Mouse (Mus musculus) c-Kit-positive CD71-negative TER-119-negative erythroid progenitor cells, embryonic 14.5 days (primary cell): Measurements from ENCODE around the gene Olfr376.

Experiments used
- DNase-seq: peaks from one replicate; pipeline ENCODE4 v3.0.0-alpha.2; 2013; ENCODE audit warnings: low read depth

Olfr376 gene

DNA sequence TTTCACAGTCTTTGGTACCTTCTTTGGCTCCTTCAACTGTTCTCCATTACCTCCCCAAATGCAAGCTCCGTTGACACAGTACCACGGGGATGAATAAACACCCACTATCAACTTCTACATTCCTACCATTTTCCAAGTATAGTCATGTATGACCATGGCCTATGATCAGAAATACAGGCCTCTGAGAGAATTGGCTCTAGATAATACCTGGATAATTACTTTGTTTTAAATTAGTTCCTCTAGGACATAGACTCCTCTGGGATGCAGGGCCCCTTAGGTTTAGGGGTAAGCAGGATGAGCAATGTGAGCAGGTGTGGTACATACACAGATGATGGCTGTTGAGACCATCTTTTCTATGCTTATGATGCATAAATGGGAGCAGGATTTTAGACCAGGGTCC is at the start of gene Olfr376:
Olfr376 (plus strand) TSS at position 301 of the 400 bp plus-strand sequence.
- DNase-seq: no peak

DNA sequence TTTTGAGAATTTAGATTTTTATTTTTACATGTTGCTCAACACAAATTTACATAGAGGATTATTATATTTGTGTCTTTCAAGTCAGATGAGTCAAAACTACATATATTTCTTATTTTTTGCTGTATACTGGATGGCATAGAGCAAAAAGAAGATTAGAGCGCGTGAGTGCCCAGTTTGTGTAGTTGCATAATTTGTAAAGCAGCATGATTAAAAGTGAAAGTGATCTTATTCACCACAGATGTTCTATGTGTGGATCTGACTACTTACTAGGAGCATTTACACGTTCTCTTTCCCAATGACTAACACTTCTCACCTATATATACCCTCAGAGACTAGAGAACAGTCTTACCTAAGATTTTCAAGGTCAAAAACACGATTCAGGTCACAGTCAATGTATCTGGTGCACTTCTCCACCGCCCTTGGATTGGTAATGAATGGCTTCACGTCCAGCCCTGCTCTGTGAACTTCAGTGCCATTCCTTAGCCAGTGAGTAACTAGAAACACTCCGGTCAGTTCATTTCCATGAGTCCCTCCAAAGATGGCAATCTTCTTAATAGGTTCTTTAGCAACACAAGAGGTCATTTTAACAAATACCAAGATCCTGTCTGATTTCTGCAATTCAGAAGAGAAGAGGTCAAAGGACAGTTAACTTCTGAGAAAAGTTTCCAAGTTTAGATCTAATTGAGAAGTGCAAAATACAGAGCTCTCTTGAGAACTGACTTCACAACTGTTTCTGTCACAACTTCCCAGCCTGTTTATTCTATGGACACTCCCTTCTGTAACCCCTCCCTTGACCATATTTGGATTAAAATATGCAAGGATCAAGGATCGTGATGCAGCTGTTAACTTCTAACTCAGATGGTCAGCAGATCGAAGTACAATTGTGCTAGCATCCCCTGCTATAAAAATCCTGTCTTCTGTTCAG is 46.9 kb upstream of the Olfr376 start:
- no peak for DNase-seq

DNA sequence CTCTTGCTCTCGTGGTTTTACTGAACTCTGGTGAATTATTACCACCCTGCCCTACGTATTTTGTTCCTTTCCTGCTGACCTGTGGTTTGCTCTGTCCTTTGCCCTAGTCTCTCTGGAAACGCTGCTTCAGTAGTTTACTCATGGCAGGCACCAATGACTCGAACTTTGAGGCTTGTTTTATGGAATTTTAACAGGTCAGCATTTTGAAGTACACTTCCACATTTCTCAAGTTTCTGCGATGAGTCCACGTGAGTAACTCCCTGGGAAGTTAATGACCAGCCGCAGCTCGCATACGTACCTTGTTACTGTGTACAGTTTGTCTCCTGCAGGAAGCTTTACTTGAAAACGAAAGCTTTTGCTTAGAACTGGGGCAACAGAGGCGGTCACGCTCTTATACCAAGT is 44.6 kb upstream of the Olfr376 start:
- DNase-seq: no peak

DNA sequence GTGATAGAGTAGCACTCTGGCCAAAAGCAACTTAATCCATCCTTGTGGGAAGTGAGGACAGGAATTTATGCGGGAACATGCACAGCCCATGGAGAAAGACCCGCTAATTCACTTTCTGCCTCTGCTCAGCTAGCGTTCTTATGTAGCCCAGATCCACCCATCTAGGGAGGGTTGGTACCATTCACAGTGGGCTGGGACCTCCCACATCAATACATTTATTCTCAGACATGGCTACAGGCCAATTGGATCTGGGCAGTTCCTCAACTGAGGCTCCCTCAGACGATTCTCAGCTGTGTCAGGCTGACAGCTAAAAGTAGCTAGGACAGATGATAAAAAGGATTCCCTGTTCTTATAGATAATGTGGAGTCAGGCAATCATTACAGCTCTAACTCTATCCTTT is 43.7 kb upstream of the Olfr376 start:
- no peak for DNase-seq

DNA sequence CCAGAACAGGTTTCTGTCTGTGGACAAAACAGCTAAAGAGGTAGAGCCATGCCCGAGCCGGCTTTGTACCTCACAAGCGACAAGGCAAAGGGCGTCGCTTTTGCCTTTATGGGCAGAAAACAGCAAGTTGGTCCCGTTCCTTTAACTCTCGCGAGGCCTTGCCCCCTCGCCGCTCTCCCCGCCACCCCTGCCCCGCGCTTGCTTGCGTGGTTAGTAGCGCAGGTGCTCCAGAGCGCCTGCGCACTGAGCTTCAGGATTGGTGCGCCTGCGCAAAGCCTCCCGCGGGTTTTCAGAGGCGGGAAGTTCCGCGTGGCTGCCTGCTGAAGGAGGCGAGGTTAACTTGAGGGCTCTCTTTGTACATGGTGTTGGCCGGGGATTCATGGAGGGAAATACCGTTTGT is 41.6 kb upstream of the Olfr376 start, which contains the start of the genes Aspa, Gm49340 and Spata22:
Aspa (minus strand) TSS at position 155 of the 400 bp plus-strand sequence.
Gm49340 (plus strand) TSS at position 300 of the 400 bp plus-strand sequence.
Spata22 (plus strand) TSS at position 300 of the 400 bp plus-strand sequence.
- no peak for DNase-seq

DNA sequence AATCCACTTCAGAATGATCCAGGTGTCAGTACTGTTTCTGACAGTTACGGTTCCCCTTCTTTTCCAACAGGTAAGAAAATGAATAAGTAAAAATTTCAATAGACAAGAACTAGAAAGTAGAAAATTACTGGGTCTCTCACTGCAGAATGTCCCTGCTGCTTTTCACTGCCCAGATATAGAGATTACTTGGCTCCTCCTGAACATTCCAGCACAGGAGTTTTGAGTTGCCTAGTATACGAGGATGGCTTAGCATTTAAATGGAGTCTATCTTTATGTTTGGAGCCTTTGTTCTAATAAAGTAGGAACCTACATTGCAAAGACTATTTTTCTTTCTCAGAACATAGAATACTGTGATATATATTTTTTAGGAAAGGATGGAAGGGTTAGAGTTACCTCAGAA is 37.7 kb upstream of the Olfr376 start:
- no peak for DNase-seq

DNA sequence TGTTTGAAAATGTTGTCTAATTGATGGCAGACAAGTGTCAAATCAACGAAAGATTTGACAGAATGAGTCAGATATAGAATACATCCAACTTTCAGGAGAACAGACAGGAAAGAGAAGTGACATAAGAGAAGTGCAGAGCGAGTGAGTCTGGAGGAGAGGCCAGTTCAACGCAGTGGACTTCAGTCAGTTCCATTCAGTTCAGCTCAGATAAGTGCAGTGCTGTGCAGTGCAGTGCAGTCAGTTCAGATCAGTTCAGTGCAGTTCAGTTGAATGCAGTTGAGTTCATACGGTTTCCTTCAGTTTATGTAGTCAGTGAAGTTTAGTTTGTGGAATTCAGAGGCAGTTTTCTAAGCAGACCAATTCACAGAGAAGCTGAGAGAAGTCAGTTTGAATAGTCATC is 34.1 kb upstream of the Olfr376 start:
- DNase-seq: no peak

DNA sequence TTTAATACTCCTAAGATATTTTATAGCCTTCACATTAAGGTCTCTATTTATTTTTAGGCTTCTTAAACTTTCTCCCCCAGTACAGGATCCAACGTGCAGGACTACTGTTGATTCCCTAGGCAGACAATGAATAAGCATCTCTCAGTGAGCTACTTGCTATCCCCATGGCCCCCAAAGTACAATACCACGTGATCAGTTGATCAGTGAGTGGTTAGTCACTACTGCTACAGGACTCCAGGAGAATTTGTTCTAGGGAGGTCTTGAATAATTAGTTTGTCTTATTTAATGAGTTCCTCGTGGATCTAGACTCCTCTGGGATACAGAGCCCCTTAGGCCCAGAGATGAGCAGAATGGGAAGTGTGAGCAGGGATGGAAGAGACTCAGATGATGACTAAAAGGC is 20.6 kb upstream of the Olfr376 start, which contains the start of gene Olfr20:
Olfr20 (plus strand) TSS at position 301 of the 400 bp plus-strand sequence.
- no peak for DNase-seq

DNA sequence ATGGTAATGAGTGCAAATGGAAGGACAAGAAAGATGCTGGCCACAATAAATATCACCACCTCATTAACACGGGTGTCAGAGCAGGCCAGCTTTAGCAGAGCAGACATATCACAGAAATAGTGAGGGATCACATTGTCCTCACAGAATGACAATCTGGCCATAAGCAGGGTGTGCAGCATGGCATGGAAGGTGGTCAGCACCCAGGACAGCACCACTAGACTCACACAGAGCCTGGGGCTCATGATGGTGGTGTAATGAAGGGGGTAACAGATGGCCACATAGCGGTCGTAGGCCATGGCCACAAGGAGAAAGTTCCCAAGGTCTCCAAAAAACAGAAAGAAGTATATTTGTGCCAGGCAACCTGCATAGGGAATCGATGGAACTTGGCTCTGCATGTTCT is 24.3 kb downstream of the Olfr376 start:
- no peak for DNase-seq

DNA sequence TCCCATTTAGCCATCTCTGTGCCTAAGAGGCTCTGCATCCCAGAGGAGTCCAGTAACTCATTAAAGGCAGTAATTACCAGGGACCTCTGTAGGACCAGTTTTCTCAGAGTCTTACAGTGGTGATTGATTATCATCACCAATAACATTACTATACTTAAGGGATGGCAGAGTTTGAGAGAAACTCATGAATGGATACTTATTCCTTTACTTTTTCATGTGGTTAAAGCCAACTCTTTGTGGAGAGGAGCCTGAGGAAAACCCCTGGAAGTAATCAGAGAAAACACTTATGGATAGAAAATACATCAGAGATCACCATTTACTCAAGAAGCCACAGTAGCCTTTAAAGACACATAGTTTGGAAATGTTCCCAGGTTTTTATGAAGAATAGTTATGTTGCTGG is 28.5 kb downstream of the Olfr376 start, which contains the start of gene Olfr1:
Olfr1 (minus strand) TSS at position 101 of the 400 bp plus-strand sequence.
- DNase-seq: no peak
